Mouse (Mus musculus): ENCODE results near the gene Stx5a.

DNA sequence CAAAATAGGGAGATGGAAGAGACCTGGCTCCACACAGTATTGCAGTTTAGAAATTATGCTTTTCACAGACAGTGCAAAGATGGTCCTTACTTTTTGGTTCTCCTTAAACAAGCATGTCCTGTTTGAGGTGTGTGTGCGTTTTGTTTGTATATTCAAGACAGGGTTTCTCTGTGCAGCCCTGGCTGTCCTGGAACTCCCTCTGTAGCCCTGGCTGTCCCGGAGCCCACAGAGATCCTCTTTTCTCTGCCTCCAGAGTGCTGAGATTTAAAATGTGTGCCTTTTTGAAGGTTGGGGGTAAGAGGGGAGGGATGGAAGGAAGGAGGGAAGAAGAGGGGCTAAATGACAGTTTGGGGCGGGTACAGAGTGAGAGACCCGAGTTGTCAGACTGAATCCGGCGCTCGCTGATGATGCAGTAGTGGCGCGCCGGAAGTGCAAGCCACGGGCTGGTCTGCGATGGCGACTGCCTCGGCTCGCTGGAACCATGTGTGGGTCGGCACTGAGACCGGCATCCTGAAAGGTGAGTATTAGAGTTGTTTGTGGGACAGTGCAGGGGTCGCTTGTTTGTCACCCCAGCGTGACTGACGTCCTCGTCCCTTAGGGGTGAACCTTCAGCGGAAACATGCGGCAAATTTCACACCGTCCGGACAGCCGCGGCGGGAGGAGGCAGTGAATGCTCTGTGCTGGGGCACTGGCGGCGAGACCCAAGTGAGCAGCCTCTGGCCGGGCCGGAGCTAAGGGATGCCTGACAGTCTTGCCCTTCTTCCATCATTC lies 5.6 kb upstream of the Stx5a start, which contains the start of gene Wdr74:
- TF ChIP-seq GATA1 (IDR thresholded peaks at IDR 0.05; ENCODE audit: borderline replicate concordance, low read length) (no peak), FLI1 (IDR thresholded peaks at IDR 0.05; ENCODE audit: low read length) (no peak; the same call in 1 of the 2 replicates)
